Mouse (Mus musculus) neutrophil, adult 5-6 weeks (primary cell): ENCODE measurements around the gene Nr2f6. TPM values are rescaled to one million over a fixed set of nuclear protein-coding genes. Genes with fewer than 3 reads are reported as not detected.
A peak's percentile ranks its signal among the peaks of the same experiment; 100 is the strongest.
"Not testable (repeated sequence)": the region's sequence is repeated elsewhere in the genome, so short reads cannot be mapped to it uniquely, and the experiment has no call there.

Experiments used
- ATAC-seq: fragments of 151-379, 151-347 bp; 2 replicates; pipeline ENCODE4 v1.8.0; 2017; ENCODE audit warnings: mild to moderate bottlenecking, moderate TSS enrichment; ENCODE audit not compliant: insufficient number of reproducible peaks, poor library complexity, low FRiP score, severe bottlenecking; ENCODE audit errors: extremely low read depth
- total RNA-seq: library from RNA; stranded (forward); fragments of 200-1000 nt; gene quantifications from 2 replicates; pipeline ENCODE4 v1.2.3, GENCODE M21; 2017

The Nr2f6 gene
- total RNA-seq, 1 experiment from 2014 or later, result 9.2 TPM

- ATAC-seq, result peak; percentile 72
Observed at GRCm38 (mm10) chr8:71371236-71371848, 10.4 kb downstream of the Nr2f6 start, which contains the start of gene Ocel1. TSS of gene Ocel1 (plus strand) at chr8:71371298.

- no peak for ATAC-seq
Observed at GRCm38 (mm10) chr8:71370711-71371235, 11.0 kb downstream of the Nr2f6 start.

- ATAC-seq, result no peak
Observed at GRCm38 (mm10) chr8:71369040-71369718, 12.6 kb downstream of the Nr2f6 start.

GRCm38 (mm10) chr8:71368366-71368765 lies 13.4 kb downstream of the Nr2f6 start:
- no peak for ATAC-seq

GRCm38 (mm10) chr8:71367529-71368176 lies 14.1 kb downstream of the Nr2f6 start:
- ATAC-seq, result no peak

GRCm38 (mm10) chr8:71366771-71367528 lies 14.8 kb downstream of the Nr2f6 start, which contains the start of gene Use1:
TSS of gene Use1 (plus strand) at chr8:71366848.
- ATAC-seq, result peak; percentile 74

- ATAC-seq, result no peak
Observed at GRCm38 (mm10) chr8:71358026-71358425, 23.7 kb downstream of the Nr2f6 start.

GRCm38 (mm10) chr8:71351520-71351919 lies 30.2 kb downstream of the Nr2f6 start:
- ATAC-seq, result no peak

GRCm38 (mm10) chr8:71351117-71351516 lies 30.6 kb downstream of the Nr2f6 start:
- no peak for ATAC-seq

- no peak for ATAC-seq
Observed at GRCm38 (mm10) chr8:71346581-71346980, 35.2 kb downstream of the Nr2f6 start.

GRCm38 (mm10) chr8:71340625-71341024 lies 41.1 kb downstream of the Nr2f6 start:
- no peak for ATAC-seq

GRCm38 (mm10) chr8:71337834-71338233 lies 43.9 kb downstream of the Nr2f6 start:
- ATAC-seq, result not testable (repeated sequence)

- peak; percentile 76 for ATAC-seq
Observed at GRCm38 (mm10) chr8:71324848-71325247, 56.9 kb downstream of the Nr2f6 start.

Other genes starting within 250 kb of the Nr2f6 start
- 121 and 130 TPM in 2 replicates for gene Myo9b, start 109.2 kb downstream of the Nr2f6 start, total RNA-seq
- gene Haus8, start 109.0 kb downstream of the Nr2f6 start, total RNA-seq, result 75.3 and 89.4 TPM in 2 replicates
- 160 and 172 TPM in 2 replicates for gene Use1, start 15.1 kb downstream of the Nr2f6 start, total RNA-seq
- 31.3 and 46.7 TPM in 2 replicates for gene Ocel1, start 10.7 kb downstream of the Nr2f6 start, total RNA-seq
- gene Ushbp1, start 13.8 kb upstream of the Nr2f6 start, total RNA-seq, result not detected in 2 replicates
- gene Babam1, start 14.9 kb upstream of the Nr2f6 start, total RNA-seq, result 57.7 and 63.6 TPM in 2 replicates
- 0.61 TPM in 1 of 2 replicates, not detected in the other for gene Ankle1, start 24.1 kb upstream of the Nr2f6 start, total RNA-seq
- gene Abhd8, start 81.7 kb upstream of the Nr2f6 start, total RNA-seq, result 7.8 and 11.0 TPM in 2 replicates
- gene Mrpl34, start 83.0 kb upstream of the Nr2f6 start, total RNA-seq, result 18.0 and 19.5 TPM in 2 replicates
- 29.2 and 34.6 TPM in 2 replicates for gene Dda1, start 87.2 kb upstream of the Nr2f6 start, total RNA-seq
- 6.1 and 8.5 TPM in 2 replicates for gene Ano8, start 104.0 kb upstream of the Nr2f6 start, total RNA-seq
- 15.2 and 19.7 TPM in 2 replicates for gene Gtpbp3, start 106.1 kb upstream of the Nr2f6 start, total RNA-seq
- not detected in 2 replicates for gene Plvap, start 129.8 kb upstream of the Nr2f6 start, total RNA-seq
- gene Ccdc194, start 143.8 kb upstream of the Nr2f6 start, total RNA-seq, result not detected in 2 replicates
- 7.6 and 18.4 TPM in 2 replicates for gene Bst2, start 155.5 kb upstream of the Nr2f6 start, total RNA-seq
- 35.4 and 39.8 TPM in 2 replicates for gene Mvb12a, start 161.0 kb upstream of the Nr2f6 start, total RNA-seq
- 0.25 and 0.58 TPM in 2 replicates for gene Tmem221, start 176.9 kb upstream of the Nr2f6 start, total RNA-seq
- gene Nxnl1, start 184.6 kb upstream of the Nr2f6 start, total RNA-seq, result not detected in 2 replicates
- gene Slc27a1, start 186.9 kb upstream of the Nr2f6 start, total RNA-seq, result 3.4 and 5.7 TPM in 2 replicates
- 45.6 and 55.1 TPM in 2 replicates for gene Pgls, start 210.2 kb upstream of the Nr2f6 start, total RNA-seq
- 94.7 and 127 TPM in 2 replicates for gene Fam129c, start 215.7 kb upstream of the Nr2f6 start, total RNA-seq
- 92.2 and 92.5 TPM in 2 replicates for gene Colgalt1, start 229.0 kb upstream of the Nr2f6 start, total RNA-seq